Mouse (Mus musculus): ENCODE measurements around the gene Plcb1. TPM values are rescaled to one million over a fixed set of nuclear protein-coding genes. Genes with fewer than 3 reads are reported as not detected.

Plcb1 gene
- 197 TPM for polyA plus RNA-seq (2014; fragmentation: Illumina TruSeq; extraction: RNeasy Lipid Tissue Mini Kit (QIAGEN cat#74804); ENCODE audit: low read depth, low replicate concordance)

GRCm38 (mm10) chr2:134785970-134786855 lies at the start of gene Plcb1:
TSS of gene Plcb1 (plus strand) at chr2:134786067.

Other genes starting within 250 kb of the Plcb1 start
- gene Hao1, start 231.7 kb upstream of the Plcb1 start, polyA plus RNA-seq (2014; fragmentation: Illumina TruSeq; extraction: RNeasy Lipid Tissue Mini Kit (QIAGEN cat#74804); ENCODE audit: low read depth, low replicate concordance) = 1.5 TPM
- 111 TPM for gene Tmx4, start 141.9 kb upstream of the Plcb1 start, polyA plus RNA-seq (2014; fragmentation: Illumina TruSeq; extraction: RNeasy Lipid Tissue Mini Kit (QIAGEN cat#74804); ENCODE audit: low read depth, low replicate concordance)

Data from adrenal gland, adult 10 weeks (tissue).